Mouse (Mus musculus): Measurements from ENCODE around the gene Fut9. TPM values are rescaled to one million over a fixed set of nuclear protein-coding genes. Genes with fewer than 3 reads are reported as not detected.

The Fut9 gene
- total RNA-seq (2015) (not detected in 2 replicates), total RNA-seq (2017) (not detected in 2 replicates)

DNA sequence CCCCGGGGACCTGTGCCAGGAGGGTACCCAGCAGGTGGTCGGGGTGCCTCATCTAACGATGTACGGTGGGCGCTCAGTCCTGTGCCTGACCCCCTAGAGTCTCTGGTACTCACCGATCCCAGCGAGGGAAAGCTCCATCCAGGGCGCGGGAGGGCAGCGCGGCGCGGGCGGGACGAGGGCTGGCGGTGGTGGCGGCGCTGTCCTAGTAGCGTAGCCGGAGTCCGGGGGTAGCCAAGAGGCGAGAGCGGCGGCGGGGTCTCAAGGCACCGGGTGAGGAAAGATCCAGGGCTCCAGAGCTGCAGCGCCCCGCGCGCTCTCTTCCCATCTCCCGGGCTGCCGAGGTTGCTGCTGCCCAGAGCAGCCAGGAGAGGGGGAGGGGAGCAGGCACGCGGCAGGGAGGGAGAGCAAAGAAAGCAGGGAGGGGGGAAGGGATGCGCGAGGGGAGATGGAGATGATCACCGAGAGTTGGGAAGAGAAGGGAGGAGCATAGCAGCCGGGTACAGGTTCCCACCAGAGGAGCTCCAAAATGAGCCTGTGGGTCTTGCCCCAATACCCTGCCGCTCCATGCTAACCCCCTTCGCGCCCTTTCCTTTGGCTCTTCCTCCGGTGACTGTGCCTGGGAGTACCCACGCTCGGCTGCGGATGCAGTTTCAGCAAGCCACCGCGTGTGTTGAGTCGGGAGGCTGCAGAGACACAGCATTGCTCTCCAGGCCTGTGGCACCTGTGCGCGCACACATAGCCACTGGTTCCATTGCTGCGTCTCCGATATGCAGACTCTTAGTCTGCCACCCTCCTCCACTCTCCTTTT lies at the start of gene Fut9:
Gene Fut9 (minus strand): TSS at position 769 of the 808 bp plus-strand sequence.
- no peak for ATAC-seq (ENCODE audit: poor library complexity, severe bottlenecking)

DNA sequence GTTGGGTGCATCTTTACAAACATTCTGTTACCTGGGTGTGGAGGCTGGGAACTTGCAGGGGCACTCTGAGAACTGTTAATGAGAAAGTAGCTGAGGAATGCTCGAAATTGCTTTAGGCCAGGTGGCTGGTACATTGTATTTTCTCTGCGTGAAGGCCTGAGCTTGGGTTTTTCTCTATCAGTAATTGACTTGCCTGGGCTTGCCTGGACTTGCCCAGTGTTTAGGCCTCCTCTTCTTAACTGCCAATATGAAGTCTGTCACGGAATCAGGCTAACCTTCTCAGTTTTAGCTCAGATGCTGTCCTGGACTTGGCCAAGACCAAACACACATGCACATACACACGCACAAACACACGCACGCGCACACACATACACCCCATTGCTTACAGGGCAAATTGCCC lies 15.7 kb upstream of the Fut9 start:
- no peak for ATAC-seq (ENCODE audit: poor library complexity, severe bottlenecking)

DNA sequence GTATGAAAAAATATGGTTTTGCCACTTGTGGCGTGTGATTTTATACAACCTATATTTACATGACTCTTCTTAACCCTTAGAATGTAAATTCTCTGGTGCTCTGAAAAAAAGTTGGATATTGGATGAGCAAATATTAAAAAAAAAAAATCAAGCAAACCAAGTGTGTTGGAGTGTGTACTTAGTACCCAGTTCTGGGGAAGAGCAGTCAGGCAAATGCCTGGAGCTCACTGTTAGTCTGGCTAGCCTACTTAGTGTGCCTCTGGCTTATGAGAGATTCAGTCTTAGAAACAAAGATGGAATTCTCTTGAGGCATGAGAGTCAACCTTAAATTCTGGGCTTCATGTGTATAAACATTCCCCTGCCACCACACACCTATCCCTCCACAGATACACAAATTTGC lies 13.3 kb upstream of the Fut9 start:
- no peak for ATAC-seq (ENCODE audit: poor library complexity, severe bottlenecking)

DNA sequence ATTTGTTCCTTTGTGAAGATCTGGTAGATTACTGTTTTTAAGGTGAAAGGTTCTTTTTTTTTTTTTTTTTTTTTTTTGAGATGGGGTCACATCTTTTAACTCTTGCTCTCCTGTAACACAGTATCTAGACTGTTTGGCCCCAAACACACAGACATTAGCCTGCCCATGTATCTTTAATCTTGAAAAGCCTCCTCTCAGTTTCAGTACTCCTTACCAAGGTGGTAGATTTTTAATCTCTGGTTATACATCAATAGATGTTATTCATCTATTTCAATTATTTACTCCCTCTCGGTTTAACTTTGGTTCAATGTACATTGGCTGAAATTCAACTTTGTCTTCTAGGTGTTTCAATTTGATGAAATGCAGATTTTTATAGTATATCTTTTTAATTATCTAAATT lies 10.0 kb upstream of the Fut9 start:
- ATAC-seq (ENCODE audit: poor library complexity, severe bottlenecking), result no peak

DNA sequence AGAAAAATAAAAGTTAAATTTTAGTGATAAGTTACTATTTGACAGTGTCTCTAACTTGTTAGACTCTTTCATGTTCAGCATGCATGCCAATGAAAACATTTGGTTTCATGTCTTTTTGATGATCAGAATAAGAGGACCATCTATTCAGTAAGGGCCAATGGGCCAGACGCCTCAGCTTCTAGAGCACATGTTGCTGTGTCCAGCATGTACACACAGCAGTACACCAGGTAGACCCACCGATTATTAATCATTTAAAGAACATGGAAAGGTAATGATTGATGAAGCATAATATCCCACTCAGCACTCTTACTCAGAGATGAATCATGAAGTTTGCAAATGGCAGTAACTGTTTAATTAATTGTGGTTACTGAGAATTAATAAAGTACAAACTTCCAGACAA lies 1.7 kb upstream of the Fut9 start:
- no peak for ATAC-seq (ENCODE audit: poor library complexity, severe bottlenecking)

DNA sequence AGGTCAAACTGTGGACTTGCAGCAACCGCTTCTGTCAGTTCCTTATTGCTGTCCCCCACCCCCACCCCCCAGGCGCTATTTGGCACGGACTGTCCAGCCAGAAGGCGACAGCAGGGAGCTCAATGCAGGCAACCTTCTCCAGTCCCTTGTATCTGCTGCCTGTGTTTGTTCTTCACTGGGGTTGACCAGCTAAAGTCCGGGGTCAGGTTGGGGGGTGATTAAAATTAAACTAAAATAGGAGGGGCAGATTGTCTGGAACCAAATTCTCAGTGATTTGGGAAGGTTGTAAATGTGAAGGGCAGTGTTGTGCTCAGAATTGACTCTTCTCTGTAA lies 206 bp upstream of the Fut9 start:
- no peak for ATAC-seq (ENCODE audit: poor library complexity, severe bottlenecking)

DNA sequence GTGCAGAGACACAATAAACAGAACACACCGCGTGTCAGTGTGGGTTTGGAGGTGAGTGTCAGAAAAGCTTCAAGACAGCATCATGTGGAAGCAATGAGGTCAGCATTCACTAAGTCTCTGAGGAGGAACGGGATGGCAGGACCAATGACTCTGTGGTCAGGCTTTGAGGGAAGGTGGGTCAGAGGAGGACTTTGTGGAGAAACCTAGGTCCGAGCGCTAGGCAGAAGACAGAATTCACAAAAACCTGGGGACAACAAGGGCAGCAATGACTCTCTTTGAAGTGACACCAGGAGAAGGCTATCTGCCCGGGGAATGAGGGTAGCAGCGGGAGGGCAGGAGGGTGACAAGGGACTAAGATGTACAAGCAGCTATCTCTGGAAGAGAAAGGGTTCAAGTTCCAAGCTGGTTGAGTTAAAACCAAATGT lies 981 bp downstream of the Fut9 start:
- ATAC-seq (ENCODE audit: poor library complexity, severe bottlenecking), result no peak

DNA sequence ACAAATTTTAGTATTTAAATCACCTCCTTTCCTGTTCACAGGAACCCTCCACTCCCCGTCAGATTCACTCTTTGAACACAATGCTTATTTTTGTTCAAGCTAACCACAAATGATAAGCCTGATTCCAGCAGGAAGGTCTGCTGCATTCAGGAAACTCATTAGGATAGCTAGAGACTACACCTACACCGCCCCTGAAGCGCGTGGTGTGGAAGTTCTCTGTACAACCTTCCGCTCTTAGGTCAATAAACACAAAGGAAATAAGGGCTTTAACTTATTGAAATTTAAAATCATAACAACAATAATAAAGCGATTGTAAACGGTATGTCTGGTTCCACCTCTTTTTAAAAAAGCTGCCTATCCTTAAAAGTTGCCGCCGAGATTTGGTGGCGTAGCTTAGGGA lies 1.6 kb downstream of the Fut9 start:
- ATAC-seq (ENCODE audit: poor library complexity, severe bottlenecking), result no peak

DNA sequence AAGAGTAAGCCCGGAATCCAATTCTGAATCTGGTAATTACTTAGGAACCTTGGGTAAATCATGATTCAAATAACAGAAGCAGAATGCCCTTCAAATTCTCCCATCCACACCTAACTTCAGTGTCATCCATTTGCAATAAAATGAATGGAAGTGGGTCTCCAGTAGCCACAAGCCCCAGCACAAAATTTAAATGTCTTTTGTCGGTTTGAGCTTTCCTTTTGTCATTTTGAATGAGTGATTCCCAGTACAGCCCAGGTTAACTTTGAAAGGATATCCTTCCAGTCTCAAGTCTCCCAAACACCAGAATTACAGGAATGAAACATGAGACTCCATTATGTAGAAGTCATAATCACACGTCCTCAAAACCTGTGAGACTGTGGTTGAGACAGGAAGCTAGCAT lies 3.9 kb downstream of the Fut9 start:
- ATAC-seq (ENCODE audit: poor library complexity, severe bottlenecking), result no peak

DNA sequence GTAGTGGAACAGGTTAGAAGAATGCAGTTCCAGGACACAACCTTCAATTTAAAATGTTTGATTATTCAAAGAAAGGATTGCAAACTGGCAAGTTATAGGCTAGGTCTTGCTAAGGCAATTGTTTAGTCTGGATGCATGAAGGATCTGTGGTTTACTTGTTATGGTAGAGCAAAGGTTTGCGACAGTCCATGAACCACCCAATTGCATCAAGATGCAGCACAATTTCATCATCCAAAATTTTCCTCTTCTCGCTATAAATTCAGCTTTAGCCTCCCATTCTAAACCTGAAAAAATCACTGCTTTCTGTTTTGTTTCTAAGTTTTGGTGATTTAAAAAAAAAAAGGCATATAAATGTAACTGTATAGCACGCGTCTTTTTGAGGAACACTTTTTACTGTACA lies 14.8 kb downstream of the Fut9 start:
- no peak for ATAC-seq (ENCODE audit: poor library complexity, severe bottlenecking)

DNA sequence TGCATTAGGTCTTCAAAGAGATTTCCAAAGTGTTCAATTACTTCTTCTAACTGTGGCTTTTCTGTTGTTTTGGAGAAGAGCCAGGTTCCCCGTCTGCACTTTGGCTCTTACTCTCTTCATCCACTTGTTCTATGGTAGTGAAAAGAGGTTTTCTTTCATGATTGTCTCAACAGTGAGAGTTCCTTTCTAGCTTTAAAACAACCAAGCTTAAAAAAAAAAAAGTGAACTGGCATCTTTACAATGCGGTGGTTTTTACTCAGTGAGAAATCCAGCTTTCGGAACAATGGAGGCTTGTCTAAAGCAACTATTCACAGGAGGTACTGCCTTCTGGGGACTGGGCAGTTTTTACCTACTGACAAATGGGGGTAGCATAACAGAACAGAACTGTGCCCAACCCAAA lies 31.4 kb downstream of the Fut9 start:
- no peak for ATAC-seq (ENCODE audit: poor library complexity, severe bottlenecking)

DNA sequence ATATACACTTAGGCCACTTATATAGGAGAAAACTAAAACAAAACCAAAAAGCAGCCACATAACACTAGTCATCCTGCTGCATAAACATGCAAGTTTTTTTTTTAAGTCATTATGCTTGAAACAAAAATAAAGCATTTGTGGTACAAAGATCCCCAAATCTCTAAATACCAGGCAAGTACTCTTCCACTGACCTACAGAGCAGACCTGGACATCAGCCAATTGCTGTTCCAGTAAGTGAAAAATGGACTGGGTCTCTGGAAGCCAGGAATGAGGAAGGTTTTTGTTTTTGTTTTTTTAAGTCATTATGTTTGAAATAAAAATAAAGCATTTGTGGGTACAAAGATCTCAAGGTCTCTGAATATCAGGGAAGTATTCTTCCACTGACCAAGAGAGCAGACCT lies 37.0 kb downstream of the Fut9 start:
- ATAC-seq (ENCODE audit: poor library complexity, severe bottlenecking), result no peak

DNA sequence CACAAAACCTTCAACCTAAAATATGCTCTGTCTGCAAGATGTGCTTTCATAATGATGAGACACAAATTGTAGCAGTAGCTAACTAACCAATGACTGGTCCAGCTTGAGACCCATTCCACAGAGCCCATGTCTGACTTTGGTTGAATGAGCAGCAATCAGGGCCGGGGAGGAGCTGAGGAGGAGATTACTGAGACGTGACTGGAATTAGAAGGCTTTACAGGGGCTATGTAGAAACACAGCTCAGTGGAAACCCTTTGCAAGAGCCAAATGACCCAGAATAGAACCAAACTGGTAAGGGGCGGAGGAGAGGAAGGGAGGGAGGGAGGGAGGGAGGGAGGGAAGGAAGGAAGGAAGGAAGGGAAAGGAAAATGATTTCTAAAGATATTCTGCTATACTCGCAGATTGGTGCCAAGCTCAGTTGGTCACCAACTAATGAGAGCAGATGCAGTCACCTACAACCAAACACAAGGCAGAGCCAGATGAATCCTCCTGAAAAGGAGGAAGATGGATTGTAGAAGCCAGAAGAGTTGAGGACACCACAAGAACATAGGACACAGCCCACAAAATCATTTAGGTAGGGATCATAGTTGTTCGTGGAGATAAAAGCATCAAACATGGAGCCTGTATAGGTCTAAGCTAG lies 42.0 kb downstream of the Fut9 start:
- ATAC-seq (ENCODE audit: poor library complexity, severe bottlenecking), result no peak

DNA sequence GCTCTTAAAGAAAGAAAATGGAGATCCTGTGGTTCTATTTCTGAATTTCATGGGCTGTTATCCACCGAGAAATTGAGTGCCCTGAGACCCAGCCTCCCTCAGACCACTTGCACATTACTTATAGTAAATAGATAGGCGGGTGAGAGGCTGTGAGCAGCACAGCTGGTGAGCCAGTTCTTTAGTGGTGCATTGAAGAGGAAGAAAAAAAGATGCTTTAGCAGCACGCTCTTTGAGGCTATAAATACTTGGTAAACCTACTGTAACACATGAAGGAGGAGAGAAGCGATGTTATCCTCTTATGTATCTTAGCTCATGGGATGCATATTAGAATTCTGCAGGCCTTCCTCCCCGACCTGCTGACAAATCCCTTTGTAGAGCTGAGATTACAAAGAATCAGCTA lies 58.5 kb downstream of the Fut9 start:
- no peak for ATAC-seq (ENCODE audit: poor library complexity, severe bottlenecking)

DNA sequence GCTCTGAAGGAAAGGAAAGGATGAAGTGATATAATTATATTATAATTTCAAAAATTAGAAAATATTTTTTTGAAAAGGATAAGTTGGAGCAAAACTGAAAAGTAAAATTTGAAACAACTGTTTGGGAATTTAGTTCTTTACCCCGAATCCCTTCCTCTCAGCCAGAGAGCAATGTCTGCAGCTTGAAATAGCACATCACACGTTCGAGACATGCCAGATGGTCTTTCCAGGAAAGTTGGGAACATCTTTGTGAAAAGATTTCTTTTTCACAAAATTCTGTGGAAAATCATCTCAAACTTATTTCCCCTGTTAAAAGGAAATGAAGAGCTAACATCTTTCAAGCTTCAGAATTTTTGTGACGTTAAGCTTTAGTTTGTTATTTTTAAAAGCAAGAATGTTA lies 61.3 kb downstream of the Fut9 start:
- ATAC-seq (ENCODE audit: poor library complexity, severe bottlenecking), result no peak

DNA sequence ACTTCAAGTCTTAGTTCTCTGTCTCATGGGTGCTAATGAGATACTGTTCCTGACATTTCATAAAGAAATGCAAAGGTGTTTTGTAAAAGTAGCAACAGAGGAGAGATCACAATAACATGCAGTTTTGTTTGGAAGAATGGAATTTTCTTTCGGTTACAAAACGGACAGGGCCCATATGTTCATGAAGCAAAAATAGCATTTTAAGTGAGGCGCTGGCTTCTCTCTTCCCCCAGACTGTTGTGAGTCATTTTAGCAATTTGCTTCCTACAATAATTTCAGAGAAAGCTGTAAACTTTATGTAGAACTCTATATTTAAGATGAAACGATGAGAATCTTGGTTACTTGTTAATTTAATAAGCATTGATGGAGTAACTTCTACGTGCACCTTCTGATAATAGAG lies 78.5 kb downstream of the Fut9 start:
- no peak for ATAC-seq (ENCODE audit: poor library complexity, severe bottlenecking)

DNA sequence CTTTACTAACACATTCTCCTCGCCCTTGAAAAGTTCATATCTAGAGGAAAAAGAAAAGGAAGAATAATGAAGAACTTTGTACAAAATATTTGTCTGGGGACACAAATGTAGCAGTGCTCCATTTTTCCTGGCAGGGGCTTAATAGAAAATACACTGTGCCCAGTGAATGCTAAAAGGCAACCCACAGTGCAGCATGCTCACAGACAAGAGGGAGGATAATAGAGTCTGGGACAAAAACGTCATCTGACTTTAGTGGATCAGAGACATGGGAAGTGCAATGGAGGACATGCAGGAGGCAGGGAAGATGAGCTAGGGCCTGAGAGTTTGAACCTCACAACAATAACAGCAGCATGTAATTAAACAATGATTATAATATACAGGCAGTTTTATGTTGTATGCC lies 86.1 kb downstream of the Fut9 start:
- no peak for ATAC-seq (ENCODE audit: poor library complexity, severe bottlenecking)

DNA sequence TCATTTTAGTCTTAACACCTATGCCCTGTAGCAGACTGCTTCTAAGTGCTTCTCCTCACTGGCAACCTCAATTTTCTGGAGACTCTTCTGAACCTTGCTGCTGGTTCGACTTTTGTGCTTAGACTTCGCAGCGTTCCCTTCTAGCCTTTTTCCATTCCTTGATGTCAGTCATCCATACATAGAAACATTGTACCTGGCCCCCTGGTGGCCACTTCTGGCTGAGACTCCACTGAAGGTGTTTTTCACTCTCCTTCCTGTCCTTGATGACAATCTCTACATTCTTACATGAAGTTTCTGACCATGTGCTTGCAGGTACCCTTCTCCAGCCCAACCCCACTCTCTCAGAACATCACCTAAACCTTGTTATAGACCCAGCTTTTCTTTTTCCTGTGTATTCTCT lies 115.1 kb downstream of the Fut9 start:
- no peak for ATAC-seq (ENCODE audit: poor library complexity, severe bottlenecking)

DNA sequence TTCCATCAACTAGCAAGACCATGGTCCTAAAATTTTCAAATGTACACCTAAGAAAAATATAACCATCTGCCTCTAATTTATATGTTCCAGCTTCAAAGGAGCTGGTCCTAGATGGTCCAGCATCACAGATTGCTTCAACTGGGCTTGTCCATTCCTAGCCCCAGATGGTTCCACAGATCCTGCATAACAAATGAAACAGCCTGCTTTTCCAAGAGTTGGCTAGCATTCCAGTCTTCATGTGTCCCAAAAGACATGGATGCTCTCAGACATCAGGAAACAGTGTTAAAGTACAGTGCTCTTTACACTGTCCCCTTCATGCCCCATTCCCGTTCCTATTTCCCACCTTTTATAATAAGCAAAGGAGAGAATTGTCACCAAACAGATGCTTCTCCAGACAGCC lies 135.8 kb downstream of the Fut9 start:
- no peak for ATAC-seq (ENCODE audit: poor library complexity, severe bottlenecking)

DNA sequence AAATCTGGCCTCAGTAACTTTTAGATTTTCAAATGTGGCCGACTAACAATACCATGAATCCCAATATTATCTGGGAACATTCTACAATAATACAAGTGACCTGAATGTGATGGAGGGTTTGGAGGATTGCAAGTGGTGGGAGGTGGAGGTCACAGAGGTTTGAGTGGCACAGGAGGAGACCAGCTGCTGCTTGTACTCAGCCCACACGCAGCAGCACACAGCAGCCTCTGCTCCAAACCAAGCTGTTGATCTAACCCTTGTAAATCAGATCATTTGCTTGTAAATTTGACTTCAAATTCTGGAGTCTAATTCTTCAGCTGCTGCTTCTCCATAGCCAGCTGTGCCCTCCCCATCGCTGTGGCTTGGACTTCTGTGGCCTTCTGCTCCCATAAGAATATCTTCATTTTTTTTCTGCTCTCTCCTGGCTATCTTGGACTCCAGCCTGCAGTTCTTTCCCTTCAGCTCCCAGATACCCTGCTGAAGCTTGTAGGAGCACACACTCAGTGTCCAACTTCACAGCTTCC lies 138.8 kb downstream of the Fut9 start:
- no peak for ATAC-seq (ENCODE audit: poor library complexity, severe bottlenecking)

DNA sequence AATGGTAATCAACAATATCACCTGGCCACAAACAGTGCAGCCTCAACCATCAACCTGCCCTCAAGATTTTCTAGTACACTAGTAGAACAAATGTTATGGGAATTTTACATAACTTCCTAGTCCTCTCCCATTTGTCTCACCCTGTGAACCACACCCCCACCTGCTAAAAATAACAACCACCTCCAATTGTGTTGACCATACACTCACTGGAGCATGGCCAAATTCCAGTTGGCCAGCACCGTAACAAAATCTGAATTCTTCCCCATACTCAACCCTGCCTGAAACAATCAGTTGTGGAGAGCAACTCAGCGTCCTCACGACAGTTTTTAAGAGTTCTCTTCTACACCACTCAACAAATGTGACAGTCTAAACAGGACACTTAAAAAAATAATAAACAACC lies 141.3 kb downstream of the Fut9 start:
- no peak for ATAC-seq (ENCODE audit: poor library complexity, severe bottlenecking)

DNA sequence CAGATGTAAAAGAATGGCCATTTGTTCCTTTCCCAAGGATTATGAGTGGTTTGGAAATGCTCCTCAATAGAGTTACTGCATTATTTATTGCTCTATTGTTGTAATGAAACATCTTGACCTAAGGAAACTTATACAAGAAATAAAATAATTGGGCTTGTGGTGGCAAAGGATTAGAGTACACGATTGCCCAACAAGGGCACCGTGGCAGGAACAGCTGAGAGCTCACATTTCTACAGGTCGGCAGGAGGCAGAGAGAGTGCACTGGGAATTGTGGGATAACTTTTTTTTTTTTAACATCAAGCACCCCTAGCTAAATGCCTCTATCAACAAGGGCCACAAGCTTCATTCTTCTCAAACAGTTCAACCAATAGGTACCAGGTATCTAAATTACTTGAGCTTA lies 148.1 kb downstream of the Fut9 start:
- no peak for ATAC-seq (ENCODE audit: poor library complexity, severe bottlenecking)

DNA sequence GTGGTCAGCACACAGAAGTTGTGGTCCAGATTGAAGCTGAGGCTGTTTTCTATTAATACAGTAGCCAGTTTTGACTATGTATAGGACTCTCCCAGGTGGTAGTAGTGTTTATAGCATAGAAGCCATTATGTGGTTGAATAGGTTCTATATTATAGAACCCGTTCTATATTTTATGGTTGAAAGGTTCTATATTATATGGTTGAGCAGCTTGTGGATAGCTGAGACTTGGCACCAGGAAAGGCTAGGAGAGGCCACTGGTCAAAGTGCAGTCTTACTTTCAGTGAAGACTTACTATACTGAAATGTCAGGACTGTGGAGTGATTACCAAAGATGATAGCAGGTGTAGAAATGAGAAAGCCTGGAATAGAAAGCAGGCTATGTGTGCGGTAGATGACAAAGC lies 151.9 kb downstream of the Fut9 start:
- no peak for ATAC-seq (ENCODE audit: poor library complexity, severe bottlenecking)

Measured in megakaryocyte, adult 5-6 weeks (primary cell).